Mouse (Mus musculus) MEL (cell line): ENCODE measurements around the gene Gdf11.

Source experiments
- CTCF ChIP-seq, 3 experiments: IDR thresholded peaks in 2 of 3; conservative IDR thresholded peaks in 1 of 3; 2 replicates each; pipeline ENCODE4 v1.5.1; 2011 to 2012; ENCODE audit warnings: low read length in 3 of 3, low read depth in 2 of 3, mild to moderate bottlenecking in 2 of 3, improper control_type of control experiment in 1 of 3, inconsistent platforms in 1 of 3, mixed read lengths in 1 of 3, moderate library complexity in 1 of 3; ENCODE audit not compliant: control insufficient read depth in 1 of 3, insufficient read depth in 1 of 3, poor library complexity in 1 of 3, severe bottlenecking in 1 of 3
- ETS1 ChIP-seq: IDR thresholded peaks from 2 replicates; pipeline ENCODE4 v1.6.1; 2012; ENCODE audit warnings: low read depth, mild to moderate bottlenecking, inconsistent platforms, low read length, improper control_type of control experiment, moderate library complexity
- KAT2A ChIP-seq: conservative IDR thresholded peaks from 2 replicates; pipeline ENCODE4 v1.6.1; 2012; ENCODE audit warnings: low read depth, low read length, improper control_type of control experiment, inconsistent platforms
- MAX ChIP-seq: IDR thresholded peaks from 2 replicates; pipeline ENCODE4 v1.6.1; 2011; ENCODE audit warnings: low read length, improper control_type of control experiment
- MEF2A ChIP-seq: IDR thresholded peaks from 2 replicates; pipeline ENCODE4 v1.6.1; 2014; ENCODE audit warnings: low read depth, mild to moderate bottlenecking, inconsistent platforms, low read length, improper control_type of control experiment; ENCODE audit not compliant: poor library complexity, insufficient replicate concordance, severe bottlenecking; ENCODE audit errors: extremely low read depth
- POLR2A ChIP-seq, 2 experiments: IDR thresholded peaks; 2 replicates each; pipeline ENCODE4 v1.6.1; 2011 to 2012; ENCODE audit warnings: low read length in 2 of 2, mild to moderate bottlenecking in 2 of 2, control low read depth in 1 of 2, improper control_type of control experiment in 1 of 2, low read depth in 1 of 2, moderate library complexity in 1 of 2; ENCODE audit not compliant: control insufficient read depth in 1 of 2, insufficient read depth in 1 of 2, poor library complexity in 1 of 2
- USF1 ChIP-seq: IDR thresholded peaks from 2 replicates; pipeline ENCODE4 v1.6.1; 2014; ENCODE audit warnings: low read depth, mild to moderate bottlenecking, inconsistent platforms, low read length, improper control_type of control experiment, moderate library complexity
- USF2 ChIP-seq, 2 experiments: IDR thresholded peaks; 2 replicates each; pipeline ENCODE4 v1.6.1; 2011 to 2012; ENCODE audit warnings: improper control_type of control experiment in 2 of 2, low read length in 2 of 2, borderline replicate concordance in 1 of 2, inconsistent platforms in 1 of 2, low read depth in 1 of 2, mild to moderate bottlenecking in 1 of 2; ENCODE audit not compliant: insufficient read depth in 1 of 2
- ZC3H11A ChIP-seq: IDR thresholded peaks from 2 replicates; pipeline ENCODE4 v1.6.1; 2012; ENCODE audit warnings: low read depth, mild to moderate bottlenecking, inconsistent platforms, low read length, improper control_type of control experiment
- ZKSCAN1 ChIP-seq: IDR thresholded peaks from 2 replicates; pipeline ENCODE4 v1.6.1; 2012; ENCODE audit warnings: low read depth, mild to moderate bottlenecking, inconsistent platforms, low read length, improper control_type of control experiment, moderate library complexity

DNA sequence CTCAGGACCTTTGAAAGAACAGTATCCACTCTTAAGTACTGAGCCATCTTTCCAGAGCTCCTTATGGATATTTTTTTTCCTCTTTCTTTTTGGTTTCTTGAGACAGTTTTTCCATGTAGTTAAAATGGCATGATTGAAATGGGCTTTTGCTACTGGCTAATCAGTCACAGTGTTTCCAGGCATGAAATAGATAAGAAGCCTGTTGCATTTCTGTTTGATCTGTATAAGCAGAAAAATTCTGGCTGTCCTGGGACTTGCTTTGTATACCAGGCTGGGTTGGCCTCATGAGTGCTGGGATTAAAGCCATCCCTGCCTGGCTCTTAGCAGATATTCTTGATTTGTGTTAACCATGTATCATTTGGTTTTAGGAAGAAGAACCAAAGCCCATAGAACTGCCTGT is 52.1 kb downstream of the Gdf11 start:
- TF ChIP-seq USF2 (IDR thresholded peaks at IDR 0.05; ENCODE audit: borderline replicate concordance in 1 of 2, insufficient read depth in 1 of 2, low read depth in 1 of 2, low read length in 2 of 2) (no peak), MEF2A (no peak), KAT2A (no peak), ZC3H11A (no peak), ZKSCAN1 (no peak), USF1 (no peak), MAX (no peak), ETS1 (0 out of 2 replicates have a peak, but pooled peaks have one; percentile 16), CTCF (IDR thresholded peaks at IDR 0.05 in 2 of 3, conservative IDR thresholded peaks at IDR 0.05 in 1 of 3; ENCODE audit: control insufficient read depth in 1 of 3, insufficient read depth in 1 of 3, low read depth in 2 of 3, low read length in 3 of 3, poor library complexity in 1 of 3, severe bottlenecking in 1 of 3) (no peak), POLR2A (IDR thresholded peaks at IDR 0.05; ENCODE audit: control insufficient read depth in 1 of 2, insufficient read depth in 1 of 2, low read depth in 1 of 2, low read length in 2 of 2, poor library complexity in 1 of 2) (no peak)
